Mouse (Mus musculus) urinary bladder, postnatal 36 days (tissue): Measurements from ENCODE around the gene Fkbp4.
A peak's percentile ranks its signal among the peaks of the same experiment; 100 is the strongest.

Source experiments
- DNase-seq, 2 experiments: peaks; one replicate each; pipeline ENCODE4 v3.0.0; 2022; ENCODE audit warnings: low spot score in 2 of 2, mixed read lengths in 1 of 2

Gene Fkbp4

DNA sequence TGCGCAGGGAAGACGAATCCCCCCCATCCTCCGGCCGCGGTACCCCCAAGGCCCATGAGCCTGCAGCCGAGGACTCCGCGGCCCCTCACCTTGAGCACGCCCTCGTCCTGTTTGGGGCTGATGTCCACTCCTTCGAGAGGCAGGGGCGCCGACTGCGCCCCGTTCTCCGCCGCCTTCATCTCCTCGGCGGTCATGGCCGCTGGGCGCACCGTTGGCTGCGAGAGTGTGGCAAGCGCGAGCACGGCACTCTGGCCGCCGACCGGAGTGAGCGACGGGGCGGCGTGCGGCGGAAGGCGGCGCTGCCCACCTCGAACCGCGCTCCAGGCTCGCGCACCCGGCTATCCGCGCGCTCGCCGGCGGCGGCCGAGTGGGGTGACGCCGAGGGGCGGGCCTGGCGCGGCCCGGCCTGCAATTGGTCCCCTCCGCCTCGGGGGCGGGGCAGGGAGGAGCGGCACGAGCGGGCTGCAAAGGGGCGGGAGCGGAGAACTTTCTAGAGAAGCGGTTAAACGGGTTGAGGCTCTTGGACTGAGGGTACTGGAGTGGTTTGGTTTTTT lies at the start of gene Fkbp4:
TSS of gene Fkbp4 (minus strand) at position 361 of the 554 bp plus-strand sequence.
- peak; percentile 93 to 94 for DNase-seq

DNA sequence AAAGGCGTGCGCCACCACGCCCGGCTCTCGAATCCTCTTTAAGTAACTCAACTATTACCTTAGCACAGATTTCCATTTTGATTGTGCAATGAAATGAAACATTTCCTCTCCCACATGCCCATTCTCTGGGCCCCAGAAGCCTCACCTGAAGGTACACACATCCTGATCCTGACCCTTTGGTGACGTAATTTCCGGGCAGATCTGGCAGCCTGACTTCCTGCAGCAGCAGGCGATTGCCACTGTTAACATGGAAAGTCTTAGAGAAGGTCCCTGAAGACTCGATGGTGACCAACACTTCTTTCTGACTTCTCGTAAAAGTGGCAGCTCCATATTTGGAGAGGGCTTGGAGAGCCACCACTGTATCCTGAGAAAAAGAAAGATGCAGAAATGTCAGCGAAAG lies 49.3 kb upstream of the Fkbp4 start:
- DNase-seq = no peak

DNA sequence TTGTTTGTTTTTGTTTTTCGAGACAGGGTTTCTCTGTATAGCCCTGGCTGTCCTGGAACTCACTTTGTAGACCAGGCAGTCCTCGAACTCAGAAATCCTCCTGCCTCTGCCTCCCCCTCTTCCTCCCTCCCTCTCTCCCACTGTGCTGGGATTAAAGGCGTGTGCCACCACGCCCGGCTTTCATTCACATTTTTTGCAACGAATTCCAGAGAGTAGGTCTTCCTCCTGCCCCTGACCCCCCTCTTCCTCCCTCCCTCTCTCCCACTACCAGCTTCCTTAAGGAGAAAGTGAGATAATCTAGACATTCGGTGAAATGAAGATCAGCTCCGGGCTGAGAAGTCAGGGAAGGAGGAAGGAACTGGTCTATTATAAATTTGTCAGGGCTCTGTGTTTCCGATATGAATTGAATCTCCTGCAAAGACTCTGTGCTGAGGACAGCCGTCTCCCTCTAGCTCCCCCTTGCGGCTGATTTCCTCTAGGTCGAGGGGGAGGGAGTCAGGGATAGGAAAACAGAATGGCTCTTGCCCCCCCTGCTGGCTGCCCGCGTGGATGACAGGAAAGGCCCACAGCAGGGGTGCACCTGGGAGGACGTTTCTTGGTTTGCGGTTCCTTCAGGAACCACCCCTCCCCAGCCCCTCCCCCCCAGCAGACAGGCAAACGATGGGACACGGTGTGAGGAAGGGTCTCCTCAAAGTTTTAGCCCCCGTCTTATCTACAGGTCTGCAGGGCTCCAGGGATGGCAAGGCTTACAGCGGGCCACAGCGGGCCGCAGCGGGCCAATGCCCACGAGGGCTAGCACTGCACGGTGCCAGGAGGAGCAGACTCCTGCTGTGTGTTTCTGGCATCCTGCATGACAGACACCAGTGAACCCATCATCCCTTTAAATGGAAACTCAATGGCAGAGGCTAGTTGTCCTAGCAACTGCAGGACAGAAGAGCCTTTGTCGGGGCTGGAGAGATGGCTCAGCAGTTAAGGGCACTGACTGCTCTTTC lies 41.3 kb upstream of the Fkbp4 start:
- peak; percentile 94 to 95 for DNase-seq

DNA sequence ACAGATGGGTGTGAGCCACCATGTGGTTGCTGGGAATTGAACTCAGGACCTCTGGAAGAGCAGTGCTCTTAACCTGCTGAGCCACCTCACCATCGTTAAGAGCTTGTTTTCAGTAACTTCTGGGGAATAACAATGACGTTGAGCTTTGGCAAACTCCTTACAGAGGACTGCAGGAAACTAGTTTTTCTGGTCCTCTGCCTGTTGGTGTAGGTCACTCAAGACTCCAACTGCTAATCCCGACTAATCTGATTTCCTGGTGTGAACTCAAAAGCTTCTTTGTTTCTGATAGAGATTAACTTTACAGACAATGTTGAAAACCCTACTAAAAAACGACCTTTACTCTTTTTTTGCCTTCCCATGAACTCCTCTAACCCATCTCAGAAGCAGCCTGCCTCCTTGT lies 39.0 kb upstream of the Fkbp4 start:
- no peak for DNase-seq

DNA sequence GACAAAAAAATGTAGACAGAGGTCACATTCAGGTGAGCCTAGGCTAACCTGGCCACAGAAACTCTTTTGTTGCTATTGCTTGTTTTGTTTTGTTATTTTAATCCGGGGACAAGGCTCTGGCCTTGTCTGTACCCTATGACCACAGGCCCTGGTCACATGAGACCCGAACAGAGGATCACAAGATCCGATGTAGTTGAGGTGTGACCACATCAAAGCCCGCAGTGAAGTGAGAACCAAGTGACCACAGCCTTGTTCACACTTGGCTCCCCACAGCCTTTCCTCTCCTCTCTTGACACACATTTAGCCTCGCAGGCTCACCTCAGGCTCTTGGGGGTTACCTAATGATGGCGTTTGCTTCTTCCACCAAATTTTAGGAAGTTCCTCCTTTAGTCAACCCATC lies 35.6 kb upstream of the Fkbp4 start:
- no peak for DNase-seq

DNA sequence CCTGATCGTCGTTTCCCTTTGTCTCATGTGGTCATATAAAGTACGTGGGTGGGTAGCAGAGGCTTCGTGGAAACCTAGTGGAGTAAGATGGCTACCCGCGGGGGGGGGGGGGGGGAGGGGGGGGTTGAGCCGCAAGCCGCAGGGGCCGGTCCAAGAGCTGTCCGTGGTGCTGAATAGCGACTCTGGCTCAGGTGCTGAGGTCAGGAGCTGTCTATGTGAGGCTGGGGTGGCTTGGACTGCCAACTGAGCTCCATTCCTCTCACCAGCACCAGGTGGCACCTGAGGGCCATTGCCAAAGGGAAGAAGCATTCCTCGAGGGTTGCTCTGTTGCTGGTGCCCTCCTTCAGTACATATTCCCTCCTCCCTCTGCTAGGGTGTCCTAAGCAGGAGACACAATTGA lies 31.0 kb upstream of the Fkbp4 start:
- peak in 1 of 2 experiments; percentile 17 for DNase-seq

DNA sequence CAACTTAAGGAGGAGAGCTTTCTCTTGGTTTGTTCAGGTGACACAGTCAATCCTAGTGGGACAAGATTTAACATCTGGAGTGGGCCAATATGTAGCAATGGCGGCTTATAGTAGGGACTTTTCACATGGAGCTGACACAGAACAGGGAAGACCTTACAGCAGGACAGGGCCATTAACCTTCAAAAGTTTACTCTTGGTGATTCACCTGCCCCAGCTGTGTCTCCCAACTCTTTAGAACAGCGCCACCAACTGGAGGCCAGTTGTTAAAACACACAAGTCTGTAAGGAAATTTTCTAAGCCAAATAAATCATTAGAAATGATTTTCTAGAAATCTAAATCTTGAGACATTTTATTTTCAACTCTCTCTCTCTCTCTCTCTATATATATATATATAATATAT lies 28.8 kb upstream of the Fkbp4 start:
- DNase-seq = no peak

DNA sequence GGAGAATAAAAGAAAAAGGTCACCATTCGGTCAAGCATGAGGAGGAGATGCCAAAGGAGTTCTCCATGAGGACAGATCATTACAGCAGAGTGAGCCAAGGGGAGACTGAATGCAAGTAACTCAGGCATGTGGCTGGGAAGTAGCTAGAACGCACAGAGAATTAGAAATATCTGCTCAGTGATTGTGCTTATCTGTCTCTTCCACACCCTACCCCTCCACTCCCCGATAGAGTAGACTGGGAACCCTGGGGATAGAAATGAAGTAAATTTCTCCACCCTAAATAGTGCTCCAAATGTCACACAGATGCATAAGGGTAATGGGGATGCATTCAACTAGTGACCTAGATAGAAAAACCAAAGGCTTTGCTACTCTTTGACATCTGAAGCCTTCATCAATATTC lies 28.1 kb upstream of the Fkbp4 start:
- no peak for DNase-seq

DNA sequence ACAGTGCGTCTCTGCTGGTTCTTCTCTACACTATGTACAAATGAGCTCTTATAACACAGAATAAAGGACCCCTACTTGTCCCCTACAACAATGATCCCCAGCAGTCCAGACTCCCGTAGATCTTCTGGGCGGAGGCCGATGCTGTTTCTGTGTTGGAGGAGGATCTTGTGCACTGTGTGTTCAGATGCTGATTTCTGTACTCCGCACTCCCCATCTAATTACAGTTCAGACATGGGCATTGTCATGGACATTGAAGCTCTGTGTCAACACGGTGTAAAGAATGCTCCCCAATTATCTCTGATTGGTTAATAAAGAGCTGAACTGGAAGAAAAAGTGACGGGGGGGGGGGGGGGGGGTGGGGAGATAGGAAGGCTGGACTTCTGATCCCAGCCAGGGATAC lies 27.6 kb upstream of the Fkbp4 start:
- no peak for DNase-seq

DNA sequence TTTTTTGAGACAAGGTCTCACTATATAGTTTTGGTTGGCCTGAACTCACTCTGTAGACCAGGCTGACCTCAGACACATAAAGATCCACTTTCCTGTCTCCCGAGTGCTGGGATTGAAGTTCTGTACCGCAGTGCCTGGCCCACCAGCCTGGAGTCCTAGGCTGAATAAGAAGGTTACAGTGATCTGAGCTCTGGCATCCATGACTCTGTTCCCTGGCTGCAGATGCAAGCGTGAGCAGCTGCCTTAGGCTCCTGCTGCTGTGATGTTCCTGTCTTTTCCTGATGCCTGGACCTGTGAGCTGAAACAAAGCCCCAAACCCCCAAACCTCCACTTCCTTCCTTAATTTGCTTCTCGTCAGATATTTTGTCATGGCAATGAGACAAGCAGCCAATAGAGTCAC lies 26.5 kb upstream of the Fkbp4 start:
- DNase-seq = no peak

DNA sequence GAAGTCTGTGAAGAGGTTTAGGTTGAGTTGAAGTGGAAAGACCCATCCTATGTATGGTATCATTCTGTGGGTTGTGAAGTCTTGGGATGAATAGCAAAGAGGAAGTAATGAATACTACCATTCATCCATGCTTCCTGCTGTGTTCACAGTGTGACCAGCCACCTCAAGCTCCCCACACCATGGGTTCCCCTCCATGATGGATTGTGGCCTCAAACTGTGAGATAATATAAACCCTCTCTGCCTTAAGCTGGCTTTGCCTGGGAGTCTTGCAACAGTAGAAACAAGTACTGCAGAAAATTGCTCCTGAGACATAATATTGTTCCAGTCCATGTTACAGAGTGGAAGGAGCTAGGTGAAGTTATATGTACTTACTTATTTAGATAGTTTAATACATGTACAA lies 23.1 kb upstream of the Fkbp4 start:
- DNase-seq = no peak

DNA sequence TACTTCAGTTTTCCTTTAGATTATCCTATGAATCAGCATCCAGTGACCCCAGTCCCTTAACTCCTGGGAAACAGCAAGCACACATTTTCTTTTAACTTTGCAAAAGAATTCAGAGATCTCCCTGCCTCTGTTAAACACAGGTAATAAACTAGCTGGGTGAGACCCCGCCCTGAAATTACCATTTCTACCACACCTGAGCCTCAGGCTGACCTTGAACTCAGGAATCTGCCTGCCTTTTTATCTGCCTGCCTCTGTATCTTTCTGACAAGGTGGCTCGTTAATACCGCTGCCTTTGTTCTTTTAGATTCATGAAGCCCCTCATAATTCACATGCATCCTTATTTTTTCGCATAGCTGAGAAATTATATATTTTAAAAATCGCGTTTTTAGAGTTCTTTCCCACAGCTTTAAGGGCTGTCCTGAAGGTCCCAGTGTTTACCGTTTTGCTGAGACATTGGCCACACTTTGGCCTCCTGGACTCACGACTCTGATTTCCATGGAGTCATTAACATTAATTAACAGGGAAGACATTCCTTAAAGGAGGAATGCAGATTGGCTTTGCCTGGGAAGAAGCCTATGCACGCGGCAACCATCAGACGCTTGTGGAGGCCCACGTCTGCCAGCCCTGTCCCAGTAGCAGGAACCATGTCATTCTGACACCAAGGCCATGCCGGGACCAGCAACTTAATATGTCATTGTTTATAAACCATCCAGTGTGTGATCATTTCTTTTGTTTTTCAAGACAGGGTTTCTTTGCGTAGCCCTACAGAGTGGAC lies 22.4 kb upstream of the Fkbp4 start:
- DNase-seq = no peak

DNA sequence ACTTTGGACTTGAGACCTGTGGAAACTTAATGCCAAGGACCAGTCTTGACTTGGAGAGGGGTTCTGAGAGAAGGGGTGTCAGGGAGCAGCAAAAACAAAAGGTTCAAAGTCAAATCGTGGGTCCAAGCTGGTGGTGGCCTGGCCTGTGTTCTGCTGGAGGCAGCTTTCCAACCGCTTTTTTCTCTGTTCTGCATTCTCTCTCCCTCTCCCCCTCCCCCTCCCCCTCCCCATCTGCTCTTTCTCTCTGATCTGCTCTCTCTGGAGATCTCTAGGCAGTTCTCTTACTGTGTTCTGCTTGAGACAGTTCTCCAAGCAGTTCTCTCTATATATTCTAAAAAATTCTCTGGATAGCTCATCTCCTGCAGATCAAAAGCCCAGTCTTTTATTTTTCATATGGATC lies 21.8 kb upstream of the Fkbp4 start:
- no peak for DNase-seq

DNA sequence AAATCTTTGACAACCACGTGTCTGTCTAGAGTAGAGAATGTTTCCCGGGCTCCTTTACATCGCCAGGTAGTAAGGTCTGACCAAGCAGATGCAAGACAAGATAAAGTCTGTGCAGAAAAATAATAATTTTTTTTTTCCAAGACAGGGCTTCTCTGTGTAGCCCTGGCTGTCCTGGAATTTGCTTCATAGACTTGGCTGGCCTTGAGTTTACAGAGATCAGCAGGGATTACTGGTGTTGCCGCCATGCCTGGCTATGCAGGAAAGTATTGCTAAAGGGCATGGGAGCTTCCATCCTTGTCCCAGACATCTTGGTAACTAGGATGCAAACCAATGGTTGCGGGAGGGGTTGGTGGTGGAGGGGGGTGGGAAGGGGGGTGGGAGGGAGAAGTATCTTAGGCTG lies 18.7 kb upstream of the Fkbp4 start:
- no peak for DNase-seq

DNA sequence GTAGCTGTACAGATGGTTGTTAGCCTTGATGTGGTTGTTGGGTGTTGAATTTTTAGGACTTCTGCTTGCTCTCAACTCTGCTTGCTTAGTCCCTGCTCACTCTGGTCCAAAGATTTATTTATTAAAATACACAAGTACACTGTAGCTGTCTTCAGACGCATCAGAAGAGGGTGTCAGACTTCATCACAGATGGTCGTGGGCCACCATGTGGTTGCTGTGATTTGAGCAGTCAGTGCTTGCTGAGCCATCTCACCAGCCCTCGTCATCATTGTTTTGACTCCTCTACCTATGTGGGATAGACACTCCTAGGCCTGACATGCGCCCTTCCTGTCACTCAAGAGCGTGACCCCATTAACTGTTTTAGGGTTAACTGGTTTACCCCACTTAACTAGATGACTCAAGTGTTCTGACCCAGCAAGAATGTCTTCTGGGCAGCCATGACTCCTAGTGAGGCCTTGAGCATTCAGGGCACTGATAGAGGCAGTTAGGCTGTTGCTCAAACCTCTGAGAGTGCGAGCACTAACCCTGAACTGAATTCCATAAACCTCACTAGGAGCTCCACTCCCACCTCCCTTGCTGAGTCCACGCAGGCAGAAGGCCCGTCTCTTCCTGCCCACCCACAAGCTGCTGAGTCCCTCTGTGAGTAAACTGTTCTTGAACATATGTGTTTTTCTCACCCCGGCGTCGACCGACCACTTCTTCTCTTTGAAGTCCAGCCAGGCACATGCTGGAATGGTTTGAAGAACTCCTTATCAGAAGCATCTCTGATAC lies 17.5 kb upstream of the Fkbp4 start:
- DNase-seq = no peak

DNA sequence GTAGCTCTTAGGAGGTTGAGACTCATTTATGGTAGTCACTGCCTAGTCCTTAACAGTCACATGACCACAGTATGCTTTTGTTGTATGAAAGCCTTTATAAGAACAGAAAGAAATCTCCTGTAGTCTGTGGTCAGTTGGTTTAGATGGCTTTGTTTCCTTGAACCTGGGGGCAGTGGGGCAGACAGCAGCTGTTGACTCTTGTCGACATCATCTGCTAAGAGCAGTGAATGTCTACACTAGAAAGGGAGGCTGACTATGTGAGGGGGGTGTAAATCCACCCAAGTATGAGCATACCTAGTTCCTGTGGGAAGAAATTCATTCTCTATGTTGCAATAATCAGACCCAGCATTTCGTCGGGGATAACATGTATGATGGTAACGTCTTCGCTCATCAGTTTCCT lies 8.6 kb upstream of the Fkbp4 start:
- DNase-seq = no peak

DNA sequence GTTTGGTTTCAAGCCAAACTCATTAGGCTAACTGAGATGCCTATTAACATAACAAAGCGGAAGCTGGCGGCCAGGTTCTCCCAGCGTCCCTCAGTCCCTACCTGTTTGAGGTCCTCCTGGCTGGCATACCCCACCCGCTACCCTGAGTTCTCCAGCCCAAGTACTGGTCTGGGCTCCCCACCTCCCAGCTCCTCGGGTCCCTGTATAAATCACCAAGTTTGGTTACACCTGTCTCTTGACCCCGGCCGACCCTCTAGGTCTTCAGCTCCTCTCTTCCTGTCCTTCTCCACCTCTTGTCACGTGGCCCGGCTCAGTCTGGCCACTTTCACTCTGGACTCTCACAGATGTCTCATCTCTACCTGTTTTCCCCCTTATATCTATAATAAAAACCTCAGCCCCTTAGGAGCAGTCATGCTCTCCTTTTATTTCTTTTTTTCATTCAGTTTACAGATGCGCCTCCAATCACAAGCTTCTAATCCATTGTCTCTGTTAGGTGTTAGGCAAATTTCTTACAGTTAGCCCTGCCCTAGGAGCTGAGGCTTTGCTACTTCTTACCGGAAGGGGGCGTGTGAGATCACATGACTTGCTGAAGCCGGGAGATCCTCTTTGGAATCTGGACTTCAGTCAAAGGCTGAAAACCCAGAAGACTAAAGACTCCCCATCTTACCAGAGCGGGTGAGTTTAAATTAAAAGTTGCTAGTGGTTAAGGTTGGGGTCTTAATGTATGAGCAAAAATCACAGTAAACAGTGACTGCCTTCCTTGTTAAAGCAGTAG lies 7.5 kb upstream of the Fkbp4 start:
- DNase-seq = peak; percentile 38 to 63

DNA sequence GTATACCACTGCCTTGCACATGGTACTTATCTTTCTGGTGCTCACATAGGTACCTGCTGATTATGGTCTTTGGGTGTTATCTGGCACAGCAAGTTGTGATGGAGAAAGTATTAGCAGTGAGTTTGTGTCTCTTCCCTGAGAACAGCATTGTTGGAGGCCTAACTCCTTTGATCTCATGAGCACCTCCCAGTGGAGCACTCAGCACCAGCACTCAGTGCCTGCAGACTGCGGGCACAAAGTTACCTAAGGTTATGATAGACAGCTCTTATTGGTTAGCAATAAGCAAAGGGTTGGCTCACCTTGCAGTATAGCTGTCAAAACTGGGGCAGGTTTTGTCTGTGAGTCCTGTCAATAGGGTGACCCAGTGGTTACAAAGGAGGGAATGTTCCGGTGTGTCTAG lies 1.8 kb upstream of the Fkbp4 start:
- DNase-seq = no peak

DNA sequence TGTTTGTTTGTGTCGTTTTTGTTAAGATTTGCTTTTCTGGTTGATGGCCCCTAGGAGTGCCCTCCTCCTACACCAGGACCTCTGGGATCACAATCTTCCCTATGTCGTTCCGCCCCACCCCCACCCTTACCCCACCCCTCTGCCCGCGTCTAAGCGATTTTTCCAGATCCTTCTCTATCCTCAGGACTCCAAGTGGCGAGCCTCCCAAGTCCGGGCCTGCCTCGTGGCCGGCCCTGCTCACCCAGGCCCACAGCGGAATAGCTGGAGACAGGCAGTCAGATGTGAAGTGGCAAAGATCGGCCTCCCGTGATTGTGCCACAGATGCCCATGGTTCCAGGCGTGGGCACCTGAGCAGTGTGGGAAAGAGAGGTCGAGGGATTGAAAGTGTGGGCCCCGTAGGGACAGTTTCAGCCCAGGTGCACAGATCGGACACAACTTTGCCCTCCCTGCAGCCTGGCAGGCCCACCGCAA lies 429 bp upstream of the Fkbp4 start:
- no peak for DNase-seq

DNA sequence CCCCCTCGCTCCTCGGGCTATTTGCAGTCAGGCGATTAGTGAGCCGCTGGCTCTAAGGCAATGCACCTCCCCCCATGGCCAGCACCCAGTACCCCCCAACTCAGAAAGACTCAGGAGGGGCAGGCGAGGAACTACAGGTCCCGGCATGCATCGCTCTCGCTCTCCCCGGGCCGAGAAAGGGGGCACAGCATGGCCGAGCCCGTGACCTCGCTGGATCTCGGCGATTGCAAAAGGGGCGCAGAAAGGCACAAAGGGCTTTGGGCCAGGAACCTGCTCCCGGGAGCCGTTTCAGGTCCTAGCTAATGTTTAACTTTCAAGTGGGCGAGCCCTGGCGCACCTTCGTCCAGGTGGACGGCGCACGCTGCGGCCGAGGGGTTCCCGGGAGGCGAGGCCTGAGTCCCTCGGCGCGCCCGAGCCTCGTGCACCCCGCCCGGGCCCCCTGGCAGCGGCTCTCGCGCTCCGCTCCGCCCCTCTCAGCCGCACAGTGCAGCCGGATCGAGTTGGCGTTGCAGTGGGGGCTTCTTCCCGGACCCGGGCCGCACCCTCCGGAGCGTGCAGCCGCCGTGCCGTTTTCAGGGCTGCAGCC lies 653 bp downstream of the Fkbp4 start:
- peak; percentile 52 to 56 for DNase-seq

DNA sequence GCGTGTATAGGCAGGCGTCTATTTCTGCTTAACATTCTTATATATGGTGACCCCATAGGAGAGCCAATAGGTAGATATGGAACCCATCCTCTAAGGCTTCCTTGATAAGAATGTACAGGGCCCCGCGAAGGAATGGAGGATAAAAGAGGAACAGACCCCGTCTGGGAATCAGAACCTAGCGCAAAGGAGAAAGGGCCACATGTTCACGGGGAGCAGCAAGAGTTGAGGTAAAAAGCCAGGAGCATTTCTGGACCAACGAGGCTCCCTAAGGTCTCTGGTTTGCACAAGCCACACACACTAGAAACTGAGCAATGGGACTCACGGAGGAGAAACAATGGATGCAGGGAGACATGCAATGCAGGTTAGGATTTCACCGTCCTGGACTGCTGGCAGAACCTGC lies 1.2 kb downstream of the Fkbp4 start:
- DNase-seq = no peak
